Mouse (Mus musculus) heart, postnatal 0 days (tissue): ENCODE measurements around the gene Gm20219. TPM values are rescaled to one million over a fixed set of nuclear protein-coding genes. Genes with fewer than 3 reads are reported as not detected.

Experiments used
- ATAC-seq: fragments of 200-750 bp; cut with Nextera tagmentation; 2 replicates; pipeline ENCODE4 v1.8.0; 2017; ENCODE audit warnings: low read depth, moderate number of reproducible peaks, moderate library complexity; ENCODE audit not compliant: insufficient read depth
- DNase-seq: peaks from one replicate; pipeline ENCODE4 v3.0.0-alpha.2; 2016; ENCODE audit warnings: low spot score
- H3K27ac ChIP-seq: fragments of 300-500 bp; sonication (generic); 2 replicates; pipeline ENCODE4 v1.5.1; 2014; ENCODE audit warnings: low read depth, mild to moderate bottlenecking
- H3K27me3 ChIP-seq: fragments of 300-500 bp; sonication (generic); 2 replicates; pipeline ENCODE4 v1.6.1; 2014; ENCODE audit warnings: low read length, mixed read lengths; ENCODE audit not compliant: control insufficient read depth, insufficient read depth
- H3K36me3 ChIP-seq: fragments of 300-500 bp; sonication (generic); replicated peaks from 2 replicates; pipeline ENCODE4 v1.6.1; 2014; ENCODE audit warnings: low read length, mixed read lengths; ENCODE audit not compliant: control insufficient read depth, insufficient read depth
- H3K4me1 ChIP-seq: fragments of 300-500 bp; sonication (generic); 2 replicates; pipeline ENCODE4 v1.6.1; 2014; ENCODE audit warnings: antibody characterized with exemption; ENCODE audit not compliant: control insufficient read depth, insufficient read depth
- H3K4me2 ChIP-seq: fragments of 300-500 bp; sonication (generic); 2 replicates; pipeline ENCODE4 v1.6.1; 2014; ENCODE audit warnings: low read depth, mild to moderate bottlenecking, low read length, moderate library complexity
- H3K4me3 ChIP-seq: fragments of 300-500 bp; sonication (generic); 2 replicates; pipeline ENCODE4 v1.5.1; 2014; ENCODE audit warnings: low read depth, low read length
- H3K9ac ChIP-seq: fragments of 300-500 bp; sonication (generic); replicated peaks from 2 replicates; pipeline ENCODE4 v1.6.1; 2014; ENCODE audit warnings: low read depth, low read length, mixed read lengths
- H3K9me3 ChIP-seq: fragments of 300-500 bp; sonication (generic); replicated peaks from 2 replicates; pipeline ENCODE4 v1.6.1; 2016; ENCODE audit warnings: low read length; ENCODE audit not compliant: control insufficient read depth
- CTCF ChIP-seq: IDR thresholded peaks from 2 replicates; pipeline ENCODE4 v1.5.1; 2016; ENCODE audit warnings: antibody characterized with exemption, control low read depth, low read depth
- EP300 ChIP-seq: IDR thresholded peaks from 2 replicates; pipeline ENCODE4 v1.6.1; 2016; ENCODE audit warnings: antibody characterized with exemption, low read depth
- WGBS: fragments of 180-500 bp; shearing (Covaris S2); extraction: QIAGEN DNeasy Blood & Tissue Kit; methylation state at CpG from one replicate; pipeline ENCODE4 v1.1.7; 2014; 5-methylcytosine and 5-hydroxymethylcytosine counted together
- polyA plus RNA-seq: library from polyadenylated mRNA; unstranded; fragments of >200 nt; fragmentation: Nextera tagmentation; extraction: Ambion mirVana; gene quantifications from 2 replicates; pipeline ENCODE4 v1.2.1, GENCODE M21; 2015
- total RNA-seq: library from RNA; depleted of rRNA; stranded (reverse); fragments of >200 nt; gene quantifications from 2 replicates; pipeline ENCODE4 v1.2.3, GENCODE M21; 2014; ENCODE audit warnings: low replicate concordance

Gm20219 gene
- total and polyA plus RNA-seq, 2 experiments from 2014 or later = 0.08 TPM; not detected in 1

DNA sequence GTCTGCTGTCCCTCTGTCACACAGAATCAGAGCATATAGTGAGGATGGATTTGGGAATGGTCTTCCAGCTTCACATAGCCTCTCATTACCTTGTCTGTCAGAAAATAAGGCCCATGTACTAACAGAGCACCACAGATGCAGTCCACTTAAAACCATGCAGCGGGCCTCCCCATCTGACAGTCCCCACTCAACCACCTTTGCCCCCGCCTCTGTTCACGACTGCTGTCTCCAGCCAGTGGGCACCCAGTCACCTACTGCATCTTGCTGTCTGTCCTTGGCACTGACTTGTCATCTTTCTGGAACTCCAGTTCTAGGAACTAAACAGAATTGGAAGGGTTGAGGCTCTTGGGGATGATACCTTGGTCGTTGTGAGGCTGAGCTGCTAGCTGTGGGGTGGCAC is 34.7 kb upstream of the Gm20219 start:
- H3K9me3 ChIP-seq = no peaks in the 10 kb centered on the region
- peaks cover 12% of the 10 kb centered on the region for H3K4me1 ChIP-seq
- 92% methylated on average over 4 of the region's 4 CpGs for WGBS
- H3K27ac ChIP-seq = no peak overlapping the region
- DNase-seq (no peak), ATAC-seq (no peak)
- H3K4me2 ChIP-seq = no peak overlapping the region
- no peak overlapping the region for H3K9ac ChIP-seq
- peaks cover 74% of the 10 kb centered on the region for H3K36me3 ChIP-seq
- H3K27me3 ChIP-seq = no peaks in the 10 kb centered on the region
- TF ChIP-seq EP300 (no peak), CTCF (no peak)
- H3K4me3 ChIP-seq = no peak overlapping the region

DNA sequence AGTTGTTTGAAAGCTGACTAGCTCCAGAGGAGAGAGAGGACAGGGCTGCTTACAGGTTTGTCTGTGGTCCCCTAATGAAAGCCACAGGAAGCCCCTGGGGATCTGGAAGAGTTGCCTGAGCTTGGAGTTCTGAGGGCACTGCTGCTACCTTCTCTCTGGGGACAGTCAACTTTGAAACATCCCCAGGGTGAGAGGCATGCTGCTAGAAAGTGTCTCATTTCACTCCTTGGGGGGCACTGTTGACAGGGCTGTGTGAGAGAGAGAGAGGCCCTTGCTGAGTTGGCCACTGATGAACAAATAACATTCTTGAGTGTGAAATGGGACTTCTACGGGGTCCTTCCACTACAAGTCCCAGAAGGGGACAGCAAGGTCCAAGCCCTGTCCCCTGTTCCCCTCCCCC is 33.6 kb upstream of the Gm20219 start:
- no peak for ATAC-seq

DNA sequence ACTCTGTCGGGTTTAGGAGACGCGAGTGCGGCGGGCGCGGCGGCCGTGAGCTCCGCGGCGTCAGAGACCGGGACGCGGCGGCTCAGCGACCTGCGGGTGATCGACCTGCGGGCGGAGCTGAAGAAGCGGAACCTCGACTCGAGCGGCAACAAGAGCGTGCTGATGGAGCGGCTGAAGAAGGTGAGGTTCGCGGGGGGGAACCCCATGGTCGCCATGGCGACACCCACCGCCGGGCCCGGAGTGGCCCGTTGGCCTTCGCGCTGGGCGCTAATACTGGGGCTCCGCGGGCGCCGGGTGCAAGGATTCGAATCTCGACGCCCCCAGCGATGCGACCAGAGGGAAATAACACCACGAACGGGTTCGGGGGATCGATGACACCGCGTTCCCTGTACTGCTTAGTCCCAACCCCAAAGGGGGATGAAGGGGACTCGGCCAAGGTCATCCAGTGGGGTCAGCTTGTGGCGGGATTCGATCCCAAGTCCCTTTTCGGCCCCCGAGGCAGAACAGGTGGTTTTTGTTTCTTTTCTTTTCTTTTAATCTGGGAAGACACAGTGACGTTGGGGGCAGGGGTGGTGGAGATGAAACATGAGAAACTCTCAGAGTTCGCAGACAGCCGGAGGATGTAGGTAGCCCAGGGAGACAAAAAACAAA is 31.1 kb upstream of the Gm20219 start:
- H3K27me3 ChIP-seq = no peaks in the 10 kb centered on the region

More for the DNA sequence above, 33.6 kb upstream of the Gm20219 start:
- H3K9me3 ChIP-seq = no peaks in the 10 kb centered on the region
- 65% methylated on average over 1 of the region's 1 CpGs for WGBS
- TF ChIP-seq CTCF = no peak
- no peak for TF ChIP-seq EP300
- H3K27ac ChIP-seq = no peak overlapping the region
- DNase-seq = no peak
- no peaks in the 10 kb centered on the region for H3K27me3 ChIP-seq
- no peak overlapping the region for H3K4me2 ChIP-seq
- H3K36me3 ChIP-seq = peaks cover 65% of the 10 kb centered on the region
- H3K4me1 ChIP-seq = peaks cover 18% of the 10 kb centered on the region
- H3K4me3 ChIP-seq = no peak overlapping the region
- H3K9ac ChIP-seq = 0 out of 2 replicates have a peak overlapping the region, but pooled peaks have one; percentile 7

DNA sequence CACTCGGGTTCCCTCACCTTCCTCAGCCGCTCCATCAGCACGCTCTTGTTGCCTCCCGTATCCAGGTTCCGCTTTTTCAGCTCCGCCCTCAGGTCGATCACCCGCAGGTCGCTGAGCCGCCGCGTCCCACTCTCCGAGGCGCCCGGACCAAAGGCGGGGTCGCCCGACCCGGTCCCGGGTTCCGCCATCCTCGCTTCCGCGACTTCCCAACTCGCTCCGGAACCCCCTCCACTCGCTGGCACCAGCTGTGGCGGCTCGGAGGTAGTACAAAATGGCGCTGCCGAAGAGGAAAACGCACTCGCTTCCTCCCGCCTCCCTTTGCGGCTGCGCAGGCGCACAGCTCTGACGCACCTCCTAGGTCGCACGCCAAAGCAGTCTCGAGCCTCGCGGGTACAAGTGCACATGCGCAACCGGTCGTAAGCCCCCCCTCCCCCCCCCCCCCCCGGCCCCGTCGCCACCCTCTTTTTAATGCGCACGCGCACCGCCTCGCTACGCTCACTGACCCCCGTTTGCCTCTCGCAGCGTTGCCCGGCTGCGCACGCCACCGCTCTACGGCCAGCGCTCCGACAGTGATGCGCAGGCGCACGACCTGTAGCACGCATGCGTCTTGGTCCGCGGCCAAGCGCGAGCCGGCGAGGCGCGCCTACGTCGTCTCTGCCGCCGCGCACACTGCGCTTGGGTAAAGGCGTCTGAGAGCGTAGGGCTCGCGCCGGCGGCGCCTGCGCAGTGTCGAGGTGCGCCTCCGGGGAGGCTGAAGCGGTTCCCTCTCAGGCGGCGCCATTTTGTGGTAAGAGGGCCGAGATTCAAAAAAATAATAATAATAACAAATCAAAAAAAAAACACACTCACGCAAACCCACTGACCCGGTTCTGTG is 30.3 kb upstream of the Gm20219 start, which contains the start of the genes Safb2 and Safb:
Safb2 (minus strand) TSS at position 329 of the 874 bp plus-strand sequence.
Safb (plus strand) TSS at position 569 of the 874 bp plus-strand sequence.
- Histone ChIP-seq H3K4me1 (peaks cover 21% of the 10 kb centered on the region), H3K4me3 (peak within 1 kb of the TSS; percentile 99), H3K27ac (peak within 1 kb of the TSS; percentile 99), H3K4me2 (peak within 1 kb of the TSS; percentile 73), H3K9me3 (no peaks in the 10 kb centered on the region), H3K27me3 (no peaks in the 10 kb centered on the region), H3K36me3 (peaks cover 66% of the 10 kb centered on the region), H3K9ac (peak within 1 kb of the TSS; percentile 97)
- ATAC-seq (peak; percentile 93), DNase-seq (peak; percentile 99)
- under 1% methylated on average over 87 of the region's 101 CpGs for WGBS
- no peak for TF ChIP-seq EP300
- TF ChIP-seq CTCF = peak; percentile 9; the same call in 1 of the 2 replicates

More for the DNA sequence above, 31.1 kb upstream of the Gm20219 start:
- H3K4me2 ChIP-seq = peak overlapping the region; percentile 67
- no peaks in the 10 kb centered on the region for H3K9me3 ChIP-seq
- peak overlapping the region; percentile 95 for H3K27ac ChIP-seq
- no peak for ATAC-seq
- peak overlapping the region; percentile 93 for H3K4me3 ChIP-seq
- peaks cover 21% of the 10 kb centered on the region for H3K4me1 ChIP-seq
- no peak for DNase-seq
- H3K36me3 ChIP-seq = peaks cover 66% of the 10 kb centered on the region
- H3K9ac ChIP-seq = peak overlapping the region; percentile 91
- no peak for TF ChIP-seq CTCF
- no peak for TF ChIP-seq EP300
- WGBS = under 1% methylated on average over 61 of the region's 61 CpGs

DNA sequence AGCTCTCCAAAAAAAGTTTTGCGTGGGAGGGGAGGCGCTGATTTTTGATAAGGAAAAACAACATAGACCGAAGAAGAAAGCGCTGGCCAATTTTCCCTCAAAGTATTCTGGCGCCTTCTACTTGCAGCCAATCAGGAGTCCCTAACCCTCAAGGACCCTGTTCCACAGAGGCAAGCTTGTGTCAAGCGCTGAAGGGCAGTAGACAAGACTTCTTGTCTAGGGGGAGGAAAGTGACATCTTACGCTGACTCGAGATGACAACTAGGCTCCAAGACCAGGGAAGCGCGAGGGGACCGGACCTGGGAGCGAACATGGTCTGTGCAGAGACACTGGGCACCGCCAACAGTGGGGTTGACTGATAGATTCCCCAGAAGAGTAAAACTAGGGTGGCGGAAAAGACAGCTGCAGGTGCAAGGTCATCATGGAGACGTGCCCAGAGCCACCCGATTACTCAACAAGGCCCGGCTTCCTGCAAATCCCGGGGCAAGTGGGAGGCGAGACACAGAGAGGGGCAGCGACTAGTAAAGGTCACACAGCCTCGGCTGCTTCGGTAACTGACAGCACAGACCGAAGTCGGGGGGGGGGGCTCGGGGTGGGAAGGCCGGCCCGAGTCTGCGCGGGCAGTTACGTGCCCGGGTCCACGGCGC is 29.5 kb upstream of the Gm20219 start:
- H3K4me1 ChIP-seq = peaks cover 21% of the 10 kb centered on the region
- peak overlapping the region; percentile 99 for H3K4me3 ChIP-seq
- H3K36me3 ChIP-seq = peaks cover 66% of the 10 kb centered on the region
- peak overlapping the region; percentile 99 for H3K27ac ChIP-seq
- peak; percentile 52 for DNase-seq
- no peaks in the 10 kb centered on the region for H3K9me3 ChIP-seq
- TF ChIP-seq EP300 (no peak), CTCF (no peak)
- H3K27me3 ChIP-seq = no peaks in the 10 kb centered on the region
- ATAC-seq = no peak; the same call in 1 of the 2 replicates
- WGBS = 1% methylated on average over 25 of the region's 33 CpGs
- peak overlapping the region; percentile 73 for H3K4me2 ChIP-seq
- peak overlapping the region; percentile 97 for H3K9ac ChIP-seq
